Mouse (Mus musculus) heart, embryonic 12.5 days (tissue): ENCODE data around the gene Tgds. TPM values are rescaled to one million over a fixed set of nuclear protein-coding genes. Genes with fewer than 3 reads are reported as not detected.

ENCODE experiments used
- ATAC-seq: fragments of 200-750 bp; cut with Nextera tagmentation; 2 replicates; pipeline ENCODE4 v1.8.0; 2017; ENCODE audit warnings: moderate TSS enrichment, moderate library complexity; ENCODE audit not compliant: insufficient number of reproducible peaks, low FRiP score
- H3K27ac ChIP-seq: fragments of 300-500 bp; sonication (generic); 2 replicates; pipeline ENCODE4 v1.5.1; 2016; ENCODE audit warnings: mild to moderate bottlenecking, moderate library complexity; ENCODE audit not compliant: poor library complexity, severe bottlenecking
- H3K27me3 ChIP-seq: fragments of 300-500 bp; sonication (generic); replicated peaks from 2 replicates; pipeline ENCODE4 v1.6.1; 2016; ENCODE audit warnings: mild to moderate bottlenecking, moderate library complexity
- H3K36me3 ChIP-seq: fragments of 300-500 bp; sonication (generic); 2 replicates; pipeline ENCODE4 v1.6.1; 2016; ENCODE audit warnings: mild to moderate bottlenecking, moderate library complexity
- H3K4me1 ChIP-seq: fragments of 300-500 bp; sonication (generic); replicated peaks from 2 replicates; pipeline ENCODE4 v1.6.1; 2016; ENCODE audit warnings: mild to moderate bottlenecking
- H3K4me2 ChIP-seq: fragments of 300-500 bp; sonication (generic); 2 replicates; pipeline ENCODE4 v1.6.1; 2016; ENCODE audit warnings: mild to moderate bottlenecking, moderate library complexity
- H3K4me3 ChIP-seq: fragments of 300-500 bp; sonication (generic); 2 replicates; pipeline ENCODE4 v1.5.1; 2016; ENCODE audit warnings: mild to moderate bottlenecking
- H3K9ac ChIP-seq: fragments of 300-500 bp; sonication (generic); 2 replicates; pipeline ENCODE4 v1.6.1; 2016; ENCODE audit warnings: mild to moderate bottlenecking, moderate library complexity
- H3K9me3 ChIP-seq: fragments of 300-500 bp; sonication (generic); replicated peaks from 2 replicates; pipeline ENCODE4 v1.6.1; 2016; ENCODE audit warnings: mild to moderate bottlenecking, moderate library complexity
- WGBS: fragments of 180-500 bp; shearing (Covaris S2); methylation state at CpG from one replicate; pipeline ENCODE4 v1.1.7; 2016; 5-methylcytosine and 5-hydroxymethylcytosine counted together
- polyA plus RNA-seq: library from polyadenylated mRNA; unstranded; fragments of >200 nt; fragmentation: Nextera tagmentation; extraction: Ambion mirVana; gene quantifications from 2 replicates; pipeline ENCODE4 v1.2.1, GENCODE M21; 2016

The Tgds gene
- polyA plus RNA-seq, 1 experiment from 2014 or later, result 34.7 TPM

DNA sequence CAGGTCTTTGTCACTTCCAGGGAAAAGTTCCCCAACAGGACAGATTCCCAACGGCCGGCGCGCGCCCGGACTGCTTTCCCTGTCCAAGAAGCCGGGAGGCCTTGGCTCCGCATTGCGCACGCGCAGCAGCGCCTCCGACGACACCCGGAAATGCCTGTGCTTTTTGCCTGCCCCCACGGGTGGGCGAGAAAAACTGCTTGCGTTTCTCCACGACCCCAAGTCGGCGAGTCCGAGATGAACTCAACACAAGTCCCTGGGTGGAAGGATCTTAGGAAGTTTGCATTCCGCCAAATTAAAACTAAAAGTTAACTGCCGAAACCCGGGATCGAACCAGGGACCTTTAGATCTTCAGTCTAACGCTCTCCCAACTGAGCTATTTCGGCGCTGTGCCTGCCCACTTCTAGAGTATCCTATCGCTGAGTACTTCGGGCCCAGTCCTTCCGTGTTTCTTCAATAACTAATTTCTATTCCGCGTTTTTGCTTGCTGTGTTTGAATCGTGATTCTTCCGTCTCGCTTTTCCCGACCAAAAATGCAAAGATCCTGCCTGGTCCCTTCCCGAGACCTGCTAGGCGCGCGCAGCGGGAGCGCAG is 43.2 kb downstream of the Tgds start:
- H3K4me1 ChIP-seq, result peaks cover 7% of the 10 kb centered on the region; the same call in 1 of the 2 replicates
- peak overlapping the region; percentile 63 for H3K4me3 ChIP-seq
- H3K4me2 ChIP-seq, result peak overlapping the region; percentile 69
- H3K27me3 ChIP-seq, result peaks cover 18% of the 10 kb centered on the region
- no peaks in the 10 kb centered on the region for H3K36me3 ChIP-seq
- peak; percentile 84 for ATAC-seq
- WGBS, result under 1% methylated on average over 44 of the region's 44 CpGs
- peak overlapping the region; percentile 81 for H3K9ac ChIP-seq
- 0 out of 2 replicates have a peak overlapping the region, but pooled peaks have one; percentile 12 for H3K27ac ChIP-seq
- no peaks in the 10 kb centered on the region for H3K9me3 ChIP-seq

DNA sequence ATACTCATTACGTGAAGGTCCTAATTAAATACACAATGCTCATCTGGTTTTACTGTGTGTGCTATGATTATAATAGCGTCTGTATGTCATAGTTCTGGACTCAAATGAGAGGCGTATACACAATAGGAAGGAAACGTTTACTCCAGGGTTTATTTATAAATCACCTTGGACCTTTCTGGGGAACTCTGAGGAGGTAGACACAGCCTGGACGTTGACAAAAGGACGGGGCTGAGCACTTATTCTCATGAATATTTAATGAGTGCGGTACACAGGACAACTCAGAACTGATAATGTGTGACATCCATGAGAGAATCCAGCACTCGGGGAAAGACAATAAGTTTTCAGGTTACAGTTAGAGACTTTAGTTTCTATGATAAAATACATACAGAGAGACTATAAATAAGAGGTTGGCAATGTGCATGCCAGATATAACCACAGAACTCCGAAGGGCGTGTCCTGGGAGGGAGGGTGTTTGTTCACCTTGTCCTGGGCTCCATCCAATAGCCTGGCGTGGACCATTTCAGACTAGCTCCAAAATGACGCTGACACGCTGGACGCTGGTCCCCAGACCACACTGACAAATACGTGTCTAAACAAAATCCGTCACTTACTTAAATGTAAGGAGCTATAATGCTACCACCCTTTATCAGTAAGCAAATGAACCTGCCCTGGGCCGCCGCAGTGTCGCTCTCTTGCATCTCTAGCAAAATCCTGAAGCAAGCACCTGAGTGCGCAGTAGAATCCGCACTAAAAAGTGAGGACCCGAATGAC is 43.9 kb downstream of the Tgds start:
- peak overlapping the region; percentile 69 for H3K4me2 ChIP-seq
- H3K9me3 ChIP-seq, result no peaks in the 10 kb centered on the region
- H3K27ac ChIP-seq, result 0 out of 2 replicates have a peak overlapping the region, but pooled peaks have one; percentile 12
- peak overlapping the region; percentile 63 for H3K4me3 ChIP-seq
- H3K36me3 ChIP-seq, result no peaks in the 10 kb centered on the region
- 15% methylated on average over 22 of the region's 22 CpGs for WGBS
- peaks cover 16% of the 10 kb centered on the region for H3K27me3 ChIP-seq
- H3K4me1 ChIP-seq, result peaks cover 7% of the 10 kb centered on the region; the same call in 1 of the 2 replicates
- ATAC-seq, result peak; percentile 53; the same call in 1 of the 2 replicates
- peak overlapping the region; percentile 81 for H3K9ac ChIP-seq

DNA sequence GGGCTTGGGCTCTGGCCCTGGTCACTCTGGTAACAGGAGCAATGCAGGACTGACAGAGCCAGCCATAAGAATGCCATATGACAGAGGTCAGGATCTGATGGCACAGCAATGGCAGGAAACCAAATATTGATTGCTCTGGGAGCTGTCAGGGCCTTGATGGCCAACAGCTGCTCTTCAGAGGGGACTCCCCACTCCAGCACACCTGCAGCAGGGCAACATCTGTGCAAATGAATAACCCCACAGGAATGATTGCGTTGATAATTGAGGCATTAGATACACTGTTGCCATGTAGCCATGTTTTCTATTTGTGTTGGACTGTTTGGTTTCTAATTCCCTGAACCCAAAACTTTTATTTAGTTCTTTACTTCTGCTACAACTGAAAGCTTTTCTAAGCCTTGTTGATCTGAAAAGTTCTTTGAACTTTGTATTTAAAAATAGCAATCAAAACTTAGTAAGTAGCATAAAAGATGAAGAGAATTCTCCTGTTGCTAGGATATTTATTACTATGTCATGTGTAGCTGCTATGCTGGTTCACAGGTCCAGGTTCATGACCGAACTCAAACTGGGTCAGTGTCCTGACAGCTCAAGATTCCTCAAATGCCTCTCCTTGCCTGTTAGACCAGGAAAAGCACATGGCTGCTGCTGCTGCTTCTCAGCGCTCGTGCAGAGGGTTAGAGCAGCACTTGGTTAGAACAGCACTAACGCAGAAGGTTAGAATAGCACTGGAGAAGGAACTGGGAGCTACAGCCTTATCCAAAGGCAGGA is 46.1 kb downstream of the Tgds start:
- Histone ChIP-seq H3K27me3 (peaks cover 24% of the 10 kb centered on the region), H3K4me1 (peaks cover 7% of the 10 kb centered on the region; the same call in 1 of the 2 replicates), H3K27ac (no peak overlapping the region), H3K9ac (no peak overlapping the region), H3K4me3 (no peak overlapping the region), H3K36me3 (no peaks in the 10 kb centered on the region), H3K9me3 (no peaks in the 10 kb centered on the region), H3K4me2 (no peak overlapping the region)
- ATAC-seq, result no peak
- WGBS, result 42% methylated on average over 5 of the region's 5 CpGs

DNA sequence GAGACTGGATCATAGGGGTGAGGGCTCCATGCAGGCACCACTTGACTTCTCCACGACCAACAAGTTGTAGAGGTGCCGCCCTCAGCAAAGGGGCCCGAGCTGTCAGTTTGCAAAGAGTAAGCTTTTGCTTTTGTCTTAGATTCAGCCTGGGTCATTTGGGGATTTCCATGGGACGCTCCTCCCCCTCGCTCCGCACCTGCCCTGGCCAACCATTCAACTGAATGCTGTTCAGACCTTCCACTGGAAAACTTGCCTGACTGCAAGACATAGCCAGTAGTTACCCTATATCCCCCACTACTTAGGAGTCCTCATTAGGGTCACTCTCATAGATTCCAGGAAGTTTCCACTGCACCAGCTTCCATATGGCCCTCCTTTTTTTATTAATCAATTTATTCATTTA is 48.7 kb downstream of the Tgds start:
- H3K9me3 ChIP-seq, result no peaks in the 10 kb centered on the region
- peaks cover 32% of the 10 kb centered on the region for H3K27me3 ChIP-seq
- H3K4me1 ChIP-seq, result peaks cover 12% of the 10 kb centered on the region; the same call in 1 of the 2 replicates
- WGBS, result 84% methylated on average over 6 of the region's 6 CpGs
- H3K36me3 ChIP-seq, result no peaks in the 10 kb centered on the region
- H3K27ac ChIP-seq, result no peak overlapping the region
- no peak overlapping the region for H3K9ac ChIP-seq
- no peak for ATAC-seq
- H3K4me2 ChIP-seq, result no peak overlapping the region
- H3K4me3 ChIP-seq, result no peak overlapping the region

DNA sequence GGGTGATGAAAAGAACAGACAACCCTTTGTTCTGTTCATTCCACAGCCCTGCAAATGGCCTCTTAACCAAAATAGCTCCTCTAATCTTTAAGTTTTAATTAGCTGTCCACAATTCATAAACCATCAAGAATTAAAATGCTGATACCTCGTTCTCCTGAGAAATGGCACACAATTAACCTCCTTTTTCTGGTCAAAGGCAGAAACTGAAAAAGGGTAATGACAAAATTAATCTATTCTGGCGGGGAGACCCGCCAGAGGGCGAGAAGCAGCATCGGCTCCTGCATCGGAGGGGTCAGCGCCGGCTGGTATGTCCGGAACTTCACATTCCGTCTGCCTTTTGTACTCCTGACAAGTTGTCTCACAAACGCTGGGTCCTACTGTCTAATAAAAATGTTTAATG is 51.9 kb downstream of the Tgds start:
- ATAC-seq, result no peak
- 39% methylated on average over 11 of the region's 11 CpGs for WGBS

DNA sequence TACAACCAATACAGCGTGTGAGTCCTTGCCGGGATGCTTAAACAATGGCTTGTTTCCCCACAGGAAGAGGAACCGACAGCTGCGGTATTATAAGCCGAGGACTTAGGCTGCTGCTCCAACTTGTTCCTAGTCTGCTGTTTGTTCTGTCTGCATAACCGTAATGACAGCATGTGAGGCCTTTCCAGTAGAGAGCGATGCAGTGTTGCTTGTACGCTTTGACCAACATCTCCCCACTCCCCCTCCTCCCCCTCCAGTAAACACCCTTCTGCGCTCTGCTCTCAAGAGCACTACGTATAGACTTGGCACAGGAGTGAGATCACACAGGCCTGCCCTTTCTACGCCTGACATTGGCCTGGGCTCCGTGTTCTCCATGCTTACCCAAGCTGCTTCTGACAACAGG is 62.5 kb downstream of the Tgds start:
- H3K4me1 ChIP-seq, result no peaks in the 10 kb centered on the region
- WGBS, result 65% methylated on average over 12 of the region's 12 CpGs
- no peak overlapping the region for H3K9ac ChIP-seq
- no peak overlapping the region for H3K27ac ChIP-seq
- no peak overlapping the region for H3K4me2 ChIP-seq
- no peaks in the 10 kb centered on the region for H3K9me3 ChIP-seq
- ATAC-seq, result 0 out of 2 replicates have a peak, but pooled peaks have one; percentile 15
- H3K27me3 ChIP-seq, result no peaks in the 10 kb centered on the region; the same call in 1 of the 2 replicates
- no peaks in the 10 kb centered on the region for H3K36me3 ChIP-seq
- H3K4me3 ChIP-seq, result no peak overlapping the region

More for the DNA sequence above, 51.9 kb downstream of the Tgds start:
- no peaks in the 10 kb centered on the region for H3K9me3 ChIP-seq
- H3K4me3 ChIP-seq, result no peak overlapping the region
- no peak overlapping the region for H3K27ac ChIP-seq
- no peak overlapping the region for H3K9ac ChIP-seq
- H3K4me1 ChIP-seq, result 0 out of 2 replicates have a peak, but pooled peaks cover 5% of the 10 kb centered on the region
- H3K27me3 ChIP-seq, result peaks cover 29% of the 10 kb centered on the region
- H3K4me2 ChIP-seq, result peak overlapping the region; percentile 29; the same call in 1 of the 2 replicates
- H3K36me3 ChIP-seq, result no peaks in the 10 kb centered on the region

DNA sequence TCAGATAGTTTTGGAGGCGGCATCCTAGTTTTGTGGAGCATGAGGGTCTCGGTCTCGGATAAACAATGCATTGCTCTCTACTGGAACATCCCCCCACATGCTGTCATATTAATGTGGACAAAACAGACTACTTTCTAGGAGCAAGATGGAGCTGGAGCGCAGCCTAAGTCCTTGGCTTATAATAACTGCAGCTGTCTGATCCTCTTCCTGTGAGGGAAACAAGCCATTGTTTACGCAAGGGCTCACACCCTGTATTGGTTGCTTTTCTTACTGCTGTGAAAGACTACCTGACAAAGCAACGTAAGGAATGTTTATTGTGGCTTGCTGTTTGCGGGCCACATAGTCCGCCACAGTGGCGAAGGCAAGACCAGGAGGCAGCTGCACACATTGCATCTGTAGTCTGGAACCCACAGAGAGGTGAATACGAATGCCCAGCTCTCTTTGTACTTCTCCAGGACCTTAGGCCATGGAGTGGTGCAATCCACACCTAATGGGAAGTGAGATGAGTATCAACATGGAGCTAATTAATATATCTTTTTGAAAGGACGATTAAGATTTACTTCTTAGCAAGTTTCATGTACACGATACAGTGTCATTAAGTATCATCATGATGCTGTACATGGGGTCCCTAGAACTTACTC is 63.0 kb downstream of the Tgds start:
- H3K4me3 ChIP-seq, result no peak overlapping the region
- H3K4me1 ChIP-seq, result no peaks in the 10 kb centered on the region
- H3K36me3 ChIP-seq, result no peaks in the 10 kb centered on the region
- H3K9ac ChIP-seq, result no peak overlapping the region
- H3K27ac ChIP-seq, result no peak overlapping the region
- H3K9me3 ChIP-seq, result no peaks in the 10 kb centered on the region
- no peaks in the 10 kb centered on the region; the same call in 1 of the 2 replicates for H3K27me3 ChIP-seq
- WGBS, result 84% methylated on average over 12 of the region's 12 CpGs
- no peak overlapping the region for H3K4me2 ChIP-seq
- ATAC-seq, result no peak

Other genes starting within 250 kb of the Tgds start
- gene Dct, start 80.5 kb downstream of the Tgds start, polyA plus RNA-seq, result 0.79 and 0.82 TPM in 2 replicates
- gene Gpr180, start 4.4 kb upstream of the Tgds start, polyA plus RNA-seq, result 35.4 and 38.7 TPM in 2 replicates
- 0.05 TPM in 1 of 2 replicates, not detected in the other for gene Sox21, start 104.3 kb upstream of the Tgds start, polyA plus RNA-seq
- gene Gm9376, start 134.2 kb upstream of the Tgds start, polyA plus RNA-seq, result not detected in 2 replicates